Mouse (Mus musculus): ENCODE results near the gene Urah. TPM values are rescaled to one million over a fixed set of nuclear protein-coding genes. Genes with fewer than 3 reads are reported as not detected.

Gene Urah
- polyA plus RNA-seq, 1 experiment, result 3.3 TPM

DNA sequence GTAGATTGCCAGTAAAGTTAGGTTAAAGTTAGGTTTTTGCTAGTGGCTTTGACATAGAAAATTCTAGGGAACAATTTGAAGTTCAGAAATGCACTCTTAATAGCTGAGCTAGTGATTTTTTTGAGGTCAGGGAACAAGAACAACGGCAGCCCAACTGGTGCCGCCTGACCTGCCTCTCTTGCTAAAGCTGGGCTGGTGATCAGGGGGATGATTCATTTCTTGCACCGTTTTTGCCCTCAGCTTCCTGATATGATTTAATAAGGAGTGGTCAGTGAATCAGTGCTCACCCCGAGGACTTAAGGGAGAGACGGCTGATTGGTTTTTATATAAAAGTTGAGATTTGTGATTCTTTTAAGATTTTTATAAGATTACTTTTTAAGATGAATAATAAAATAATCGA, 3.4 kb upstream of the Urah start:
- WGBS, result 40% methylated on average over 6 of the region's 6 CpGs

DNA sequence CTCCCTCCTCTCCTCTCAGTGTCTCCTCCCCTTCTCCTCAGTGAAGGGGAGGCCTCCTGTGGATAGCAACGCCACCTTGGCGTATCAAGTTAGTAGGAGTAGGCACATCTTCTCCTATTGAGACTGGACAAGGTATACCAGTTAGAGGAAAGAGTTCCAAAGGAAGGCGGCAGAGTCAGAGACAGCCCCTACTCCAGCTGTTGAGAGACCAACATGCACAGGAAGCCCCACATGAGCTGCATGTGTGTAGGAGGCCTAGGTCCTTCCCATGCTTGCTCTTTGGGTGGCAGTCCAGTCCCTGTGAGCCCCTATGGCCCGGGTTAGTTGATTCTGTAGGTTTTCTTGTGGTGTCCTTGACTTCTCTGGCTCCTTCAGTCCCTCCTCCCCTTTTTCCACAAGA, 1.5 kb upstream of the Urah start:
- Histone ChIP-seq H3K4me3 (replicated peaks; ENCODE audit: control insufficient read depth, low read depth, low read length) (no peak overlapping the region), H3K27ac (ENCODE audit: control insufficient read depth, insufficient read depth, low read depth, low read length, poor library complexity) (no peak overlapping the region), H3K4me1 (ENCODE audit: control insufficient read depth, insufficient read depth, low read length) (no peaks in the 10 kb centered on the region)
- TF ChIP-seq POLR2A (IDR thresholded peaks at IDR 0.05; ENCODE audit: borderline replicate concordance, control insufficient read depth, low read depth, low read length), result no peak
- TF ChIP-seq CTCF (IDR thresholded peaks at IDR 0.05; ENCODE audit: control insufficient read depth, insufficient read depth, low read length), result no peak
- WGBS, result 73% methylated on average over 4 of the region's 4 CpGs

More for the DNA sequence above, 3.4 kb upstream of the Urah start:
- no peak overlapping the region for H3K4me3 ChIP-seq (replicated peaks; ENCODE audit: control insufficient read depth, low read depth, low read length)
- TF ChIP-seq POLR2A (IDR thresholded peaks at IDR 0.05; ENCODE audit: borderline replicate concordance, control insufficient read depth, low read depth, low read length) (no peak), CTCF (IDR thresholded peaks at IDR 0.05; ENCODE audit: control insufficient read depth, insufficient read depth, low read length) (no peak)
- H3K4me1 ChIP-seq (ENCODE audit: control insufficient read depth, insufficient read depth, low read length), result no peaks in the 10 kb centered on the region; the same call in 1 of the 2 replicates
- no peak overlapping the region for H3K27ac ChIP-seq (ENCODE audit: control insufficient read depth, insufficient read depth, low read depth, low read length, poor library complexity)

DNA sequence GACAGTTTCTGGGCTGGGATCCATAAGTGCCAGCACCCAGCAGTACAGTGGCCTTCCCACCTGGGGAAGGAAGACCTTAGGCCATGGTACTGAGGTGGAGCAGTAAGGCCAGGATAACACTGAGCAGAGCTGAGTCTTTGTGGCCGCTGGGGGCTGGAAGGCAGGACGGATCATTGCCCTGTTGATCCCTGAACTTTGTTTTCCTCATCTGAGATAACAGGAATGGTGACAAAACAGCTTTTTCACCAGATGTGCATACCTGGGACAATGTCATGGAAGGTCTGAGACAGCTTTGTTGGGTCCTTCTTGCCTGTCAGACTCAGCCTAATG, 905 bp downstream of the Urah start:
- TF ChIP-seq CTCF (IDR thresholded peaks at IDR 0.05; ENCODE audit: control insufficient read depth, insufficient read depth, low read length) (no peak), POLR2A (IDR thresholded peaks at IDR 0.05; ENCODE audit: borderline replicate concordance, control insufficient read depth, low read depth, low read length) (no peak)
- Histone ChIP-seq H3K4me1 (ENCODE audit: control insufficient read depth, insufficient read depth, low read length) (no peaks in the 10 kb centered on the region), H3K4me3 (replicated peaks; ENCODE audit: control insufficient read depth, low read depth, low read length) (no peak overlapping the region), H3K27ac (ENCODE audit: control insufficient read depth, insufficient read depth, low read depth, low read length, poor library complexity) (no peak overlapping the region)
- WGBS, result 79% methylated on average over 2 of the region's 2 CpGs

DNA sequence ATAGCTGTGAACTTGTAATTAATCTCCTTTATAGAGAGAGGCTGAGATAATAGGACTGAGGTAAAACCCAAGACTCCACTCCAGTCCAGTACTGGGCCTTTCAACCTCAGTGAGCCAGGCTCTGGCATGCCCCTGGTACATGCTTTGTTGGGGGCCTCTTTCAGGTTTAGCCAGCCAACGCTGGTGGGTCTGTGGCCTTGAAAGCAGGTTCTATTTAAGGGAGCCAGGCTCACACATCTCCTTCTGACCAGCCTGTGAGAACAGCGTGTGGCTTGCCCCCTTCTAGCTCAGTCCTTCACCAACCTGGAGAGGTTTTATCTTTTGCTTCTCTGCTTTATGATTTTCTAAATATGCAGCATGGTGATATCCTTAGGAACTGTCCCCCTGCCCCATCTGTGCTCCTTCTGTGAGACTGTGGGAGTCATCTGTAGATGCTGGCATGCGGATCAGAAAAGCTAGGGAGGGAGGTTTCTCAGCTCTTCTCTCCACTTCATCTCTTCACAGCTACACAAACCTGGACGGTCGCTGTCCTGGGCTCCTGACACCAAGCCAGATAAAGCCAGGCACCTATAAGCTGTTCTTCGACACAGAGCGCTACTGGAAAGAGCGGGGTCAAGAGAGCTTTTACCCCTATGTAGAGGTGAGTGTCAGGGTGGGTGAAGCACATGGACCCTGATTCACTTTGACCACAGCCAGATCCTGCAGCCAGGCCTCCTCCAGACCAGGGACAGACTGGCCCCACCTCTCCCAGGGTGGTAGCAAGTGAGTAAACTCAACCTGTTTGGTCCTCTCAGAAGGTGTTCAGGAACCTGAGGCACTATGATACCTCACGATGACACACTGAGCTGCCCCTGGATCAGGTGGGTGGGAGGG, 1.7 kb downstream of the Urah start:
- TF ChIP-seq CTCF (IDR thresholded peaks at IDR 0.05; ENCODE audit: control insufficient read depth, insufficient read depth, low read length) (no peak), POLR2A (IDR thresholded peaks at IDR 0.05; ENCODE audit: borderline replicate concordance, control insufficient read depth, low read depth, low read length) (no peak)
- no peak overlapping the region for H3K27ac ChIP-seq (ENCODE audit: control insufficient read depth, insufficient read depth, low read depth, low read length, poor library complexity)
- WGBS, result 82% methylated on average over 9 of the region's 9 CpGs
- no peak overlapping the region for H3K4me3 ChIP-seq (replicated peaks; ENCODE audit: control insufficient read depth, low read depth, low read length)
- no peaks in the 10 kb centered on the region for H3K4me1 ChIP-seq (ENCODE audit: control insufficient read depth, insufficient read depth, low read length)

DNA sequence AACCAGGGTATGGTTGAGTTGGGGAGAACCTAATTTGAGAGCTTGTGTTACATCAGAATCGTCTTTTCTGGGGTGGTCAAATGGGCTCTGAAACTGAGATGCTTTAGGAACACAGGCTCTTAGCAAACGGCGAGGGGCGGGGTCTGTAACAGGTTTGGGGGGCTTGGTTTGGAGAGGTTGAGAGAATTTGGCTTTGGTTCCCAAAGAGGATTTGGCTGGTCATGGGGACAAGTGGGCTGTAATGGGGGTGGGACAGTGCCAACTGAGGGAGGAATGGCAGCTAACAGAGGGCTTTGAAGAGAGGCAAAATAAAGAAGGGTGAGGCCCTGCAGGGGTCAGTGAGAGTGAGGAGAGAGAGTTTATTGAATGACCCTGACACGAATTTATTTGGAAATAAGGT, 4.7 kb downstream of the Urah start:
- Histone ChIP-seq H3K27ac (ENCODE audit: control insufficient read depth, insufficient read depth, low read depth, low read length, poor library complexity) (no peak overlapping the region), H3K4me3 (replicated peaks; ENCODE audit: control insufficient read depth, low read depth, low read length) (no peak overlapping the region), H3K4me1 (ENCODE audit: control insufficient read depth, insufficient read depth, low read length) (no peaks in the 10 kb centered on the region)
- TF ChIP-seq CTCF (IDR thresholded peaks at IDR 0.05; ENCODE audit: control insufficient read depth, insufficient read depth, low read length) (no peak), POLR2A (IDR thresholded peaks at IDR 0.05; ENCODE audit: borderline replicate concordance, control insufficient read depth, low read depth, low read length) (no peak)
- WGBS, result 67% methylated on average over 5 of the region's 5 CpGs

DNA sequence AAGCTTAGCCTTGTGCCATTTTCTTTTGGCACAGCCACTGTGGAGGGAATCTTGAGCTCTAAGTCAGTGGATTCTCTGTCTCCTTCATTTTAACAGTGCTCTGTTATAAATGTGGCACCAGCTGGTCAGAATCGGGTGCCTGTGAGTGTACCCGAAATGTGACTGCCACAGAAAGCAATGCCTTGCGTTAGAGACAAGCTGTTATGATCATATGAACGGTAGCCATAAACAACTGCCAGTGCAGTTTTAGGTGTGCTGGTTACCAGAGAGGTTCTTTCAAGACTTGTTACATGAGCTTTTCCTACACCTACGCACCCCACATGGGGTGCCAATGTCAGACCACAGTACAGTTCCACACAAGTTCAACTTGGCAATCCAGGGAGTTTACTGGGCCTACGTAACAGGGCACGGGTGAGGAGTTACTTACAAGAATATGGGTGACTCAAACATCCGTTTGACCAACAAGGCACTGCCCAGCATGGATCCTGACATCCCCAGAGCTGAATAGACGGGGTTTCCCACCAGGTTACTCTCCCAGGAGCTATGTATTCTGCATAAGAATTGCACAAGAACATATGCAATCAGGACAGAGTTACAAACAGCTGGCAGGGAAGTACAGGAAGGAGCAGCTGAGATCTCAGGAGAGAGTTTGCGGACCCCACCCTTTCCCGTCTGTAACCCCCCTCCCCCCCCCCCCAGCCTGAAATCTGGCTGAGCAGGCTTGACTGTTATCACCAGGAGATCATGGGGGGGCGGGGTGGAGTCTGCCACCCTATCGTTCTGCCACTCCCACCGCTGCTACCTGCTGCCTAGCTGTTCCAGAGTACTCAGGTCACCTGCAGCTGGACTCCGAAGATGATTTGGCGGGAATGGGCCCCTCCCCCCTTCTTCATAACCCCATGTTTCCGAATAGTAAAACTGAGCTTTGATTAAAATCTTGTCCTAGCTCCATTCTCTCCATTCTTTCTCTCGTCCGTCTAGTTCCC, 6.2 kb downstream of the Urah start:
- TF ChIP-seq POLR2A (IDR thresholded peaks at IDR 0.05; ENCODE audit: borderline replicate concordance, control insufficient read depth, low read depth, low read length) (no peak), CTCF (IDR thresholded peaks at IDR 0.05; ENCODE audit: control insufficient read depth, insufficient read depth, low read length) (no peak)
- Histone ChIP-seq H3K27ac (ENCODE audit: control insufficient read depth, insufficient read depth, low read depth, low read length, poor library complexity) (no peak overlapping the region), H3K4me3 (replicated peaks; ENCODE audit: control insufficient read depth, low read depth, low read length) (no peak overlapping the region), H3K4me1 (ENCODE audit: control insufficient read depth, insufficient read depth, low read length) (no peaks in the 10 kb centered on the region)
- WGBS, result 43% methylated on average over 19 of the region's 19 CpGs

DNA sequence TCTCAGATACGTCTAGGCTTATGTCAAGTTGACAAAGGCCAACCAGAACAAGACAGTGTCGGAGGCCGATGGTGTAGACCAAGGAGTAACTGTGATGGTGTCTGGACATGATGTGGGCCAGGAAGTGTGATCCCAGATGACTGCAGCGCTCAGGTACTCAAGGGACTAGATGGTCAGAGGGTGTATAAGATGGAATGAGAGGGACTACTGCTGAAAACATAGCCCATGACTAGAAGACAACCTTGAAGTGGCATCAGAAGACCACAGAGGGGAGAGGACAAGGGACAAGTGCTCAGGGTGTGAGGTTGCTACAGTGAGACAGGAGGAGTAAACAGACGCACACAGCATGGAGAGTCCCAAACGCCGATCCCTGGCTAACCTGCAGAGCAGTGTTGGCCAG, 9.0 kb downstream of the Urah start:
- no peak for TF ChIP-seq CTCF (IDR thresholded peaks at IDR 0.05; ENCODE audit: control insufficient read depth, insufficient read depth, low read length)
- Histone ChIP-seq H3K4me3 (replicated peaks; ENCODE audit: control insufficient read depth, low read depth, low read length) (no peak overlapping the region), H3K4me1 (ENCODE audit: control insufficient read depth, insufficient read depth, low read length) (no peaks in the 10 kb centered on the region), H3K27ac (ENCODE audit: control insufficient read depth, insufficient read depth, low read depth, low read length, poor library complexity) (no peak overlapping the region)
- 78% methylated on average over 7 of the region's 7 CpGs for WGBS

Measured in bone marrow, adult 2 months (tissue).